Mouse (Mus musculus) v-Abl transformed pro-B cells (cell line): ENCODE measurements around the gene Olfr1295.

ENCODE experiments used
- in situ Hi-C, 2 experiments: fragments of 400-800 bp; cut with MboI; formaldehyde crosslinking; loops; one replicate each; pipeline ENCODE4 v1.15.1; 2025; ENCODE audit not compliant: unreplicated experiment in 2 of 2

Gene Olfr1295

GRCm38 (mm10) chr2:111569581-111569980 lies at the start of gene Olfr1295:
Gene Olfr1295, minus strand, starts transcription at chr2:111569681.
- in situ Hi-C loops, result no loop called here

- in situ Hi-C loops, result no loop called here
Observed at GRCm38 (mm10) chr2:111540191-111540590, 29.3 kb downstream of the Olfr1295 start, which contains the start of gene Olfr1294. Gene Olfr1294, minus strand, starts transcription at chr2:111540291.

GRCm38 (mm10) chr2:111524903-111525302 lies 44.6 kb downstream of the Olfr1295 start, which contains the start of gene Olfr1293-ps:
Gene Olfr1293-ps, plus strand, starts transcription at chr2:111525203.
- in situ Hi-C loops, result no loop called here

- in situ Hi-C loops, result no loop called here
Observed at GRCm38 (mm10) chr2:111517451-111517850, 52.0 kb downstream of the Olfr1295 start.
